Mouse (Mus musculus) thymus, postnatal 0 days (tissue): Measurements from ENCODE around the gene Xpnpep2. TPM values are rescaled to one million over a fixed set of nuclear protein-coding genes. Genes with fewer than 3 reads are reported as not detected.

Source experiments
- DNase-seq: peaks from one replicate; pipeline ENCODE4 v3.0.0-alpha.2; 2015; ENCODE audit warnings: low spot score
- polyA plus RNA-seq: library from polyadenylated mRNA; unstranded; fragments of >200 nt; fragmentation: Nextera tagmentation; extraction: Ambion mirVana; gene quantifications from 2 replicates; pipeline ENCODE4 v1.2.1, GENCODE M21; 2015

Xpnpep2 gene
- 0.46 and 0.55 TPM in 2 replicates for polyA plus RNA-seq

DNA sequence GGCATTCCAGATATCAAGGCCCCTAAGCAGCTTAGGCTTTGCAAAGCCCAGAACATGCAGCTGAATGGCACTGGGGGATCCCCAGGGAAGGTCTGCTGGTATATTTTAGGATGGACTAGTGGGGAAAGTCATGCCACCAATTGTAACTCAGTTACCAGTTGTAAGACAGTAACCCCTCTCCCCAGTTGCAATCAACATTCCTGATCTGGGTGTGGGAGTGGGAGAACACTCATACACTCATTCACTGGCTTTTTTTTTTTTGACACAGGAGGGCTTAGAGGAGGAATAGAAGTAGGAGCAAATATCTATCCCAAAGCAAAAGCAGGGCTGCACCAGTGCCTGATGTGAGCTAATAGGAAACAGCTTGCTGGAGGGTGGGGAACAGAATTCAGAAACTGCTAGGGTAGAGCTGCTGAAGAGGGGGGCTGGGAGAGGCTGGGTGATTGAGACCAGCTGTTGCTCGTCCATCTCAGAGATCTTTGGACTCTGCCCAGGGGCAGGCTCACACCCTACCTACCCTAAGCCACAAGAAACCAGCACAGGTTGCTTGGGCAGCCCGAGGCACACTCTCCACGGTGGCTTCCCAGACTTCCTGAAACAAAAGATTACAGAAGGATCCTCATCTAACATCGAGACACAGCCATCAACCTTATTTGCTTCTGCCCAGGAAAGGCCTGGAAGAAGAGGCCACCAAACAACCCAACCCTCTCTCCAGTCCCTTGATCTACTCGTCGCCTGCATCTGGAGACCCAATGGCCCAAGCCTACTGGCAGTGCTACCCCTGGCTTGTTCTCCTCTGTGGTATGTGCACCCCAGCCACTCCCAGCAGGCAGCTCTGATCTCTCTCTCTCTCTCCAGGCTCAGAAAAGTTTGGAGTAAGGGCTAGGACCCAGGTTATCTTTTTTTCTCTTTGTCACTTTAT is at the start of gene Xpnpep2:
Xpnpep2 (plus strand) TSS at position 332 of the 922 bp plus-strand sequence.
- no peak for DNase-seq

DNA sequence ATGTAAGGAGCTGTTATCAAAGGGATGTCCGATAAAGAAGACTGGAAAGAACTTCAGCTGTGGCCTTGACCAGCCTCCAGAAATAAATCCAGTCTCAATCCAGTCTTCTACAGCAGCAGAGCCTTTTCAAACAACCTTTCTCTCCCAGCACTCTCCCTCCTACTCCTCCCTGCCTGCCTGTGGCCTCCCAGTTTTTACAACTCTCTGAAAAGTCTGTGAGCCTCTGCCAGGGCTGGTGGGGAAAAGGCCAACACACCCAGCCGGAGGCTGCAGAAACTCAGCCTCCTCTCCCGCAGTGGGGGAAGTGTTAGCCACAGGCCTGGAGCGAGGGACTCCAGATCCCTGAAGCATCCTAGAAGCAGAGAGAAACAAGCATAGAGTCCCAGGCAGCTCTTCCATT is 46.0 kb upstream of the Xpnpep2 start:
- no peak for DNase-seq

DNA sequence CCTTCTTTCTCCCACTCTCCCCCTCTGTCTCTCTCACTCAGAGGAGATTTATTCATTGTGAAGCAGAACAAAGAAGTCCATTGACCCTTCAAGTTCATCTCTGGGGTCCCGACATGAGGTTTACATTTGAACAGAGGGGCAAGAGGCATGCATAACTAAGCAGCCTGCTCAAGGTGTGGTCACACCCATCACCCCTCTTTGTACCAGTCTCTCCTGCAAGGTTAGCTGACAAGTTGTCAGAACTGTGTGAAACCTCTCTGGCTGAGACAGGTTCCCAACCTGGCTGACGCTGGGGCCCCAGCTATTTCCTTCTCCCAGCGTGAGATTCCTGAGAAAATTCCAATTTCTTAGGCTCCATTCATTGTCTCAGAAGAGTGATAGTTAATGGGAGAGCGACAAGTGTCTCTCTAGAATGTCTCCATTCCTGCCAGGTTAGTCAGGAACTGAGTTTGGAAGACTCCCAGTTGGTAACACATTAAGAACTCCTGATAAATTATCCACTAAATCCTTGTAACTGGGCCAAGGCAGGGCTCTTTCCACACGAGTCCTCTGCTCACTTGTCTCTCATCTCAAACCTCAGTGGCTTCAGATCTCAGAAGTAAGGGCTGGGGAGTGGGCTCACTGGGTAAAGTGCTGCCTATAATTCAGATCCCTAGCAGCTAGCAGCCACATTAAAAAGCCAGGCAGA is 44.2 kb upstream of the Xpnpep2 start:
- no peak for DNase-seq

DNA sequence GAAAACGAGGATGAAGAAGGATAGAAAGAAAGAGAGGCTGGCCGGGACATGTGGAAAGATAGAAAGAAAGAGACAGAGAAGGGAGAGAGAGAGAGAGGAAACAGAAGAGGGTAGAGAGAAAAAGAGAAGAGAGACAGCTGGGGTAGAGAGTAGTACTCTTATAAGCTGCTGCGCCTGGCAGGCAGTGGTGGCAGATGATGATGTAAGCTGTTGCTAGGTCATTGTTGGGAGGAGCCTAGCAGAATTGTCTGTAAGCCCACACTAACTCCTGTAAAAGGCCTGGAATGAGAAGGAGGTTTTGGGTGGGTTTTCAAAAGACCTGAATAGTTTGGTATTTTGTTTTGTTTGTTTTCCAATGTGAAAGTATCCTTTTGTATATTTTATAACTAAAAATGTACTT is 41.6 kb upstream of the Xpnpep2 start:
- no peak for DNase-seq

DNA sequence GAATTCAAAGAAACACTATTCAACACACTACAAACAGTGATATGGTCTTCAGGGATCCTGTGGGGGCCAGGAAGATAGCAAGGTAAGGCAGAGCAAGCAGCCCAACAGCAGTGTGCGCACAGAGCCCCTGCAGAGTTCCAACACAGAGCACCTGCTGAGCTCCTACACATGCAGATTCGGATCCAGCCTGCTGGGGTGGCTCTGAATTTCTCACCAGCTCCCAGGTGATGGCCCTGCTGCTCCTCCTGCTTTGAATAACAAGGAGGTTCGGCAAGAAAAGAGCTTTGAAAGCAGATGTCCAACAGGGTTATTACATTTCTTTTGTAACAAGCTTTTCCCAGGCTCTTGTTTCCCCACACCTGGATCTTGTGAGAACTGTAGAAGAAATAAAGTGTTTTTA is 36.6 kb upstream of the Xpnpep2 start:
- no peak for DNase-seq

DNA sequence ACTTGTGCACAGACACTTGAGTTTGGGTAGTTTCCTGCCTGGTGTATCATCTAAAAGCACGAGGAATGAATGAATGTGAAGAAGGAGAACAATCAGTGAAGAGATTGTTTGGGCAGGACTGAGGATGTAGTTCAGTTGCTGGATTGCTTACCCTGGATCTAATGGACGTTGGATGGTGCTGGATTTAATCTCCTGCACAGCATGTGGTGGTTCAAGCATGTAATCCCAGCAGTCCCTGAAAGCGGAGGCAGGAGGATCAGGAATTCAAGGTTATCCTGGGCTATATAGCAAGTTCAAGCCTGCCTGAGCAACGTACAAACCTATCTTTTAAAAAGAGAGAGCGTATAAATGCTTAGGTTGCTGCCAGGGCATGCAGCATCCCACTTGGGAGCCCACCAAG is 36.1 kb upstream of the Xpnpep2 start:
- no peak for DNase-seq

DNA sequence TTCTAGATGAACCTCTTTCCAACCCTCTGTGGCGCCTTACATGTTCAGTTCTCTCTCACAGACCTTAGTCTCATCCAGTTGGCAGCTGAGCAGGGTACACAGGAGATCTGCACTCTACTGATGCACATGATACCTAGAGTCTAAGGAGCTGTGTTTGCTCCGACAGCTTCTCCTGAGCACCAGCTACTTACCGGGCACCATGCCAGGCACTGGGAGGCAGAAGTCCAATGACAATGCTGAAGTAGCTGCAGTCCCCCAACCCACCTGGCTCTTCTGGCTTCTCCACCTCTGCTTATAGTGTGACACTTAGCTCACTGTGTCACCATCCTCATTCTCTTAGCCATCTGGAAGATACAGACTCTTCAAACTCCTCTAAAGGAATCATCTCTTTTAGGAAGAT is 33.8 kb upstream of the Xpnpep2 start:
- DNase-seq: no peak

DNA sequence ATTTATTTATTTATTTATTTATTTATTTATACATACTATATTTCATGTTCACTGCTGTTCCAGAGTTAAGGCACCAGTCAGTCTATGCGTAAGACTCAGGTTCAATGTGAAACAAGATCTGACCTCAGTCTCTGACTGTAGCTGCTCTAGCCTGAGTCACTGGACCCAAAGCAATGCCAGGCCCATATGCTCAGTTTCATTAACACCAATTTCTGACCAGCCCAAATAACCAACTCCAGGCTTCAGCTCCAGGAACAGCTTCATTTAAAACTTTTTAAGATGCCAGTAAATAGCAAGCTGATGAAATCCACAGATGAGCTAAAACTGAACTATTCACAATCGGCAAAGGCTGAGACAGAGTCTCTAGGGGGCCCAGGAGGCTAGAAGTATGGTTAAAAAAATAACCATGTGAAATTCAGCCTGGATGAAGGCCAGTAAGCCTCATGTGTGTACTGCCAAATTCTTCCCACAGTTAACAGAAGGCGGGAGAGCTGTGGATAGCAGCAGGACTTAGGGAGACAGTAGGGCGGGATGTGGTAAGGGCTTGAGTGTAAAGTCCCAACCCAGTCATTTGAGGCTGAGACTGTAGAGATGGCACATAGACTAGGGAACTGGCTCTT is 31.6 kb upstream of the Xpnpep2 start:
- DNase-seq: no peak

DNA sequence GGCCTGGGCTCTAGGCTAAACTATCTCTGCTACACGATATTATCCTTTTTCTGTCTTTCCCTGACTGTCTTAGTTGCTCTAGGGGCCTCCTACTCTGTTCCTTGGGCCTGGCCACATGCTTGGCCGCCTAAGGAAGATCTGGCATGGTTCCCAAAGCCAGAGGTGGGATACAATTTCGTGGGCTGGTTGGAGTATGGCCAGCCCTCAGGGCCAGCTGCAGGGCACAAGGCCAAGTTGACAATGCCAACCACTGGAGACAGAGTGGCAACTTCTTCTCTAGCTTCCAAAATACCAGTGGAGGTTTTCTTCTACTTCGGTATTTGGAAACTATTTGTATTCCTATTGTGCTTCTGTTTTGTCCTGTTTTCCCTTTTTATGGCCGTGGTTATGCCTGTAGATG is 26.2 kb upstream of the Xpnpep2 start:
- DNase-seq: no peak

DNA sequence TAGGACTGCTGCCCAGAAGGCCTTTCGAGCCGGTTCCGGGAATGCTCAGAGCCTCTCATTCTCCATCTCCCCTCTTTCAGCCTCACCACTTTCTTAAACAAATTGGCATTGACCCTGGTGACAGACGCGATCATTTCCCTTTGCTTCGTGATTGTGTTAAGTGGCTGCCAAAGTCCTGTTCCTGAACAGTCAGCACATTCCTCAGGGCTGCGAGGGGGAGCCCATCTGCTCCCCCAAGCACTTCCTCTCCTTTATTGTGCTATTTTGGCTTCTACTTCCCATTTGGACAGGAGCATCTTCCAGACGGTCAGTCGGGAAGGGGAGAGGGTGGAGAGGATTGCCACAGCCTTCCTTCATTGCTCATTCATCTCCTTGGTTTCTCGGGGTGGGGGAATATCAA is 16.4 kb upstream of the Xpnpep2 start:
- DNase-seq: no peak

DNA sequence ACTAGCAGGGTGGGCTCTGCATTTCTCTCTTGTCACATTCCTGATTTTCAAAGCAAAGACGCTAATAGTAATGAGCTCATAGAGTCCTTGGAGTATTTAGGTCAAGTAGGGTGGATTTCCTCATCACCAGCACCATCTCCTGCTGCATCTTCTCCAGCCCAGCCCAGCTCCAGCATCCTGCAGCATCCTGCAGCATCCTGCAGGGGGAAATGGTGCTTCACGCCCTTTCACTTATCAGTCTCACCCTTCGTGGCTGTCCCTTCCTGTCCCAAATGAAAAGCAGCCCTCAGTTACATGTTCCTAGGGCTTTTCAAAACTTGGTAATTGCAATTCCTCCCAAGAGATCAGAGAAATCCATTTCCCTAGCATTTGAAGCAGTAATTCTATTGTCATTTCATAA is 15.0 kb upstream of the Xpnpep2 start:
- DNase-seq: peak; percentile 35

DNA sequence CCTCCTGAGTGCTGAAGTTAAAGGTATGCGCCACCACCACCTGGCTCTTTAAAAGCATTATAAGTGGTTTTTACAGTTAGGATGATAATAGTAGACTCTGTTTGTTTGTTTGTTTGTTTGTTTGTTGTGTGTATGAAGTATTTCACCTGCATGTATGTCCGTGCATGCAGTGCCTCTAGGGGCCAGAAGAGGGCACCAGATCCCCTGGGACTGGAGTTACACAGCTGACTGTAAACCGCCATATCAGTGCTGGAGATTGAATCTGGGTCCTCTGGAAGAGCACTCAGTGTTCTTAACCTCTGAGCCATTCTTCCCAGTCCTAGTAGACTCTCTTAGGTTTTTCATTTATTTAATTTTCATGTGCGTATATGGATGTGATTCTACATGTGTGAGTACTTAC is 13.9 kb upstream of the Xpnpep2 start:
- DNase-seq: peak; percentile 55

DNA sequence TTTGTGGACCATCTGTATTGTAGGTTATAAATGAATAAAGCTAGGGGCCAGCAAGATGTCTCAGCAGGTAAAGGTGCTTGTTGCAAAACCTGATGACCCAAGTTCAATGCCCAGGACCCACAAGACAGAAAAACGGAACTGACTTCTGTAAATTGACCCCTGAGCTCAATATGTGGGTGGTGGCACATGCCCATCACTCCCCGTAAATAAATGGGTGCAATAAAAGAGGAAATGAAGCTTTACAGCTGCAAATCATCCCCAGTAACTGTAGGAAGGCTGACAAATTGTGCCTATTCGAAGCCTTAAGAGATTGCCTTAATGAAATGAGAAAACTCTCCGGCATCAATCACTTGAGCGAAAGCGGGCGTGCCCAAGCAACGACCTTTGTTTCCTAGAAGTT is 11.9 kb upstream of the Xpnpep2 start:
- DNase-seq: no peak

DNA sequence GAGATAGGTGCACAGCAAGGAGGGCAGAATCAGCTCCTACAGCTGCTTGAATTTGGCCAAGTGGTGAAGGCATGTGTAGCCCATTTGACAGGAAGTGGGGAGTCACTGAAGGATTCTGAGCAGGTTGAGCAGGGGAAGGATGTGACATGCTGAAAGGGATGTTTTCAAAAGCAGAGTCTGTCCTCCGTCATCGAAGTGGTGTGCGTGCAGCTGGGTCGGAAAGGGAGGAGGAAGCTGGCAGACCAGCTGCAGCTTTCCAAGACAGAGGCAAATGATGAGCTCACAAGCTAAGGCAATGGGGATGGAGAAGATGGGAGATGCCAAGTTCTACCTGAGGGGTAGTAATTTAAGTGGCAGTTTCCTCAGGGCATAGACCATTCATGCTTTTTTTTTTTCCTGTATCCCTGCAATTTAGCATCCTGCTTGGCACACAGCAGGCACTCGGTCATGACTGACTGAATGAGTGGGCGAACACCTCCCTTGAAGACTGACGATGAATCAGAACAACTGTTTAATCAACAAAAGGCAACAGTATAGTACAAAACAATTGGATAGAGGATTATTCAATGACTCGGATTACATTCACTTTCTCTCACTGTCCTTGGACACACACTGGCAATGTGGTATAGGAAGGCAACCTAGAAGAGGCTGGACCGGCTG is 9.9 kb upstream of the Xpnpep2 start:
- DNase-seq: peak; percentile 79

DNA sequence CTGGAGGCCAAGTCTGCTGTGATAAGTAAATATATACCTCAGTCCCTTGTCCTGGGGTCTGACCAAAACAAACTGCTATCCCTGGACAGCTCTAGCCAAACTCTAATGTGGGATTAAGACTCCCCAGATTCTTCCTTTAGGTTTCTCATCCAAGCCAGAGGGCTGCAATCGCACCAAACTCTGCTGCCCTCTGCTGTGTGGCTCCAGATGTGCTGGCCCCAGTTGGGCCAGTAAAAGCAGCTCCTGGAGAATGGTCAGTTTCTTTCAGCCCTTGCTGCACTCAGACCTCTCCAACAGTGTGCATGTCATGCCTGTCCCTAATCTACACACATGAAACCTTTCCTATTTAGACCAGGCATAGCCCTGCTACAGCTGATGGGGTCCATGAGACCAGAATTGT is 8.7 kb upstream of the Xpnpep2 start:
- DNase-seq: no peak

DNA sequence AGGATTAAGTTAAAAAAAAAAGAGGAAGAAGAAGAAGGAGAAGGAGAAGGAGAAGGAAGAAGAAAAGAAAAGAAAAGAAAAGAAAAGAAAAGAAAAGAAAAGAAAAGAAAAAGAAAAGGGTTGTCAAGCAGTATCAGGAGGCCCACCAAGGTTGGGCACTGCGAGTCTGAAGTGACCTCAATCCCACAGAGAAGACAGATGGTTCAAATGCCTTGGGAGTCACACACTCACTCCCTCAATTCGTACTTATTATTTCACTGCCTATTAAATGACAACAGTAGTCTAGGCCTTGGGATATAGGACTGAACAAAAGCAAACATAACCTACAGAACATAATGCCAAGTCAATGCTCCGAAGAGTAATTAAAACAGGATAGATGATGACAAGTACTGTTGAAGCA is 5.3 kb upstream of the Xpnpep2 start:
- no peak for DNase-seq

DNA sequence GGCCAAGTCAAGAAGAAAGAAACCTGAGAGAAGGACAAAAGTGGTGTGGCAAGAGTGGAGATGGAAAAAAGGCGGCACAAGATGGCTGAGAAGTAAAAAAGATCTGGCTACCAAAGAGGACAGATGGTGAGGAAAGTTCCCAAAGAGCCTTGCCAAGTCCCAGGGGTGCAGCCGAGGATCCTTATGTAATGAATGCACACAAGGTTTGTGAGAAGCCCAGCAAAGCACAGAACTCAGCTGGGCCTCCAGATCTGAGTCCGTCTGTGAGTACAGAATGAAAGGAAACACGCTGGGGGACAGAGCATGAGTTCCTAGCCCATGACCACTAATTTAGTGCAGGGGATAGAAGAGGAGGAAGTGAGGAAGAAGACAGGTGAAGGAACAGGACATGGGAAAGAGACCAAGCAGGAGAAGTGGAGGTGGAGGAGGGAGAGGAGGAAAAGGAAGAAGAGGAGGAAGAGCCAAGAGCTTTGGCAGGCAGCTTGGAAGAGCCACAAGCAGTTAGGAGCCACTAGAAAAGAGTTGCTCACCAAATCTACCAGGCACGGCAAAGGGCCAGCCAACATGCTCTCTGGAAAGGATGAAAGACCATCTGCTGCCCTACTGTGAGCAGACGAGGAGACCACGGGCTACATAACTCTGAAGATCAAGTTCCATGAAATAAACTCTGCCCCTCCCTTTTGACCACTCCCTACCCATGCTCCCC is 3.6 kb upstream of the Xpnpep2 start:
- DNase-seq: no peak

DNA sequence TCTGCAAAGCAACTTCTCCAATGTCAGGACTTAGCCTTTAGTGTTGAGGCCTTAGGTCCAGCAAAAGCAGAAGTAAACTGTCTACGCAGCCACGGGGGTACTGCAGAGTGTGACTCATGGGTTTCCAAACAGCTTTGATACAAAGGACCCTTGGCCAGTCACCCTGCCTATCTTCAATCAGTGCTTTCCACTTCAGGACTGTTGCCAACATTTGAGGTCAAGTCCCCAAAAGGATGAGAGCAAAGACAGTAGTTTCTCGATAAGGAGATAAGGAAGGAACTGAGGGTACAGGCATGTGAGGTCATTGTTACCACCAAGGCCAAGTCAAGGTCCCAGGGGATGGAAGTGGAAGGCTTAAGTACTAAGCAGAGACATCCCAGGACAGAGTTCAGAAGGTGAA is 2.3 kb upstream of the Xpnpep2 start:
- no peak for DNase-seq

DNA sequence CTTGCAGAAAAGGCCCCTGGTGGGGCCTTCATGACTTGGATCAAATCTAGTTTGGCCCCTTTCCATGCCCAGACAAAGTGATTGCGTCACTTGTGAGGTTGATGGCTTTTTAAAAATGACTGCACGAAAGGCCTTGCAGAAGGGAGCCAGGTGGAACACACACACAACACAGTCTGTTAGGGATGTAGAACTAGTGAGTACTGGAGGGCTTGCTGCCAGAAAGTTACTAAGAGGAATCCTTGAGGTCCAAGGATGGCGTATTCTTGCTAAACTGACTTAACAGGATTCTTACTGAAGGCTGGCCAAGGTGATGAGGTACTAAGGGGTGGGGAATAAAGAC is 761 bp downstream of the Xpnpep2 start:
- DNase-seq: no peak

DNA sequence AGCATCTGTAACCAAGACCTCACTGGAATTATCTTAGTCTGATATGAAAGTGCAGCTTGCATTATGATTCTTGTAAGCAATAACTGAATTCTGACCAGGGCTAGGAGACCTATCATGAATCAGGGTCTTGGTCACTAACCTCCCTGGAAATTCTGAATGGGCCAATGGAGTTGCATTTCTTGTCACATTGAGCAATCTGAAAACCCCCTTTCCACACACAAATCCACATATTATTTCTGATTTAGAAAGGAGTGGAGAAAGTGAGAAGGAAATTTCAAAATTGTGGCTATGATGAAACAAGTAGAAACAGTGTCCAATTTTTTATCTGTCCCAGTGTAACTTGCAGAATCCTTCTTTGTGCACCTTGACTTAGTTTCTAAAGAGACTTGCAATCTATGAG is 10.8 kb downstream of the Xpnpep2 start:
- DNase-seq: no peak
